Mouse (Mus musculus) spleen, postnatal 14 days (tissue): ENCODE results near the gene Nrbf2.
A peak's percentile ranks its signal among the peaks of the same experiment; 100 is the strongest.

Experiments used
- DNase-seq, 2 experiments: peaks; one replicate each; pipeline ENCODE4 v3.0.0; 2021 to 2022; ENCODE audit warnings: low spot score in 2 of 2

The Nrbf2 gene

DNA sequence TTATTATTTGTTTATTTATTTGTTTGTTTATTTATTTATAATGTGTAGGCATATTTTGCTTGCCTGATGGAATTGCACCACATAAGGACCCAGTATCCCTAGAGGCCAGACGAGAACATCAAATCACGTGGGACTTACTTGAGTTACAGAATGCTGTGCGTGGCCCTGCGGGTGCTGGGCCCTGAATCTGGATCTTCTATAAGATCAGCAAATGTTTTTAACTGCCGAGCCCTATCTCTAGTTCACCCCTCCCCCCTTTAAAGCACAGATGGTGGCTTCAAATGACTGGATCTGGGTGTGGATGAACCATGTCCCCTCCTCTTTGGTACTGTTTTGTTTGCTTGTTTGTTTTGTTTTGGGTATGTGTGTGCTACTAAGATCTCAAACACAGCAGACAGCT is 10.2 kb upstream of the Nrbf2 start:
- DNase-seq: no peak

DNA sequence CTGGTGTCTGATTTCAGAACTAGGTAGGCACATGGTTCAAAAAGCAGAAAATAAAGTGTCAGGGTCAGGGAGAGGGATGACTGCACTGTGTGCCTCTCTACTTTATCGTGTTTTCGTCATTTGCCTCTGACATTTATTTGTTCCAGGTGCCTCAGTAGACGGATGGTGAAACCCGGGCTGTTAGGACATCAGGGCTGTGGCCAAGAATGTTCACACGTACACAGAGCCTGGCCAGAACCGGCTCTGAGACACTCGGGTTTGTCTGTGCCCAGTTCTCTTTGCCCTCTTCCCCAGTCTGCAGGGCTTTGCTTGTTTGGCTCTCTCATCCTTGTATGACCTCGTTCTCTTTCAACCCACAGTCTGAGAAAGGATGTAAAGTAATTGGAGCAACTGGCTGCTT is 6.0 kb upstream of the Nrbf2 start:
- no peak for DNase-seq

DNA sequence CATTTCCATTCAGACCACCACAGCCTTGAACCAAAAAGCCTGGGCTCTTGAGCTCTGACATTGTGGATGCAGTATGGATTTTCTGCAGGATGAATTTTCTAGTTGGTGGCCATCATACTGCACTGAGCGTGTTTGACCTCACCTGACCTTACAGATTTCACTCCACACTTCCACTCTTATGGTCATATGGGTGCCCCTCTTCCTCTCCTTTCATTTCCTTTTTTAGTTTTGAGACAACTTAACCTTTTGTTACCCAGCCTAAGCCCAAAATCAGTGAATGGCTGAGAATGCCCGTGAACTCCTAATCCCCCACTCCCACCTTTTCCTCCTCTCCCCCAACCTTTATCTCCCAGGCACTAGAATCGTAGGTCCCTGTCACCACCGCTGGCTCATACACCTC is 5.5 kb upstream of the Nrbf2 start:
- DNase-seq: no peak

DNA sequence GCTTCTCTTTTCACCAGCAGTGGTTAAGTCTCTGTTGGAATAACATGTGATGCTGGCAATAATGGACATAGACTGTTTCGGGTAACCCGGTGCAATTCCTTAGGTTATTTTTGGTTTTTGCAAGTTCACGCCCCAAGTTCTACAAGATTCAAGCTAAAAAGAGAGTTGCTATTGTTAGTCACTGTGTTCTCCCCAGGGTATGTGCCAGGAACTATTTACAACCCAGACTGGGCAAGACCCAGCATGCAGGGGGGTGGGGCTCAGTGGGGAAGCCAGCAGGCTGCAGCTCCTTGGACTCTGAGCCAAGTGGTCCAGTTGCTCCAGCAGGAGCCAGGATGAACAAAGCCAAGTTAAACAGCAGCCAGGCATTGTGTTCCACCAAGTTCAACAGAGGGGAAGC is 2.8 kb upstream of the Nrbf2 start:
- no peak for DNase-seq

DNA sequence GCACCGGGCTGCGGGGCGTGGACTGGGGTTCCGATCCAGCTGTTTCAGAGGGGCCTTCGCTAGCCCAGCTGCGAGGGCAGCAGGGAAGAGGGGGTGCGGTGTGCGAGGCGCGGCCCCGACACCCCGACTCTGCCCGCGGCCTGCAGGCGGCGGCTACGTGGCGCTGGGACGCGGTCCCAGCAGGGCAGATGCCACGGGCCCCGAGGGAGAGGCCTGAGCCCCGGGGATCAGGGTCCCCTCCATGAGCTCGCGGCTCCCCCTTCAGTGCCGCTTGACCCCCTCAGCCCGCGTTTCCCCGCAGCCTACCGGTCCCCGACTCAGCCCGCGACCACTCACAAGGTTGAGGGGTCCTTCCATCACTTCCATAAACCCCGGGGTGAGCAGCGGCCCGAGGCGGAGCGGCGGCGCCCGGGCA is 337 bp downstream of the Nrbf2 start:
- peak; percentile 12 to 36 for DNase-seq

DNA sequence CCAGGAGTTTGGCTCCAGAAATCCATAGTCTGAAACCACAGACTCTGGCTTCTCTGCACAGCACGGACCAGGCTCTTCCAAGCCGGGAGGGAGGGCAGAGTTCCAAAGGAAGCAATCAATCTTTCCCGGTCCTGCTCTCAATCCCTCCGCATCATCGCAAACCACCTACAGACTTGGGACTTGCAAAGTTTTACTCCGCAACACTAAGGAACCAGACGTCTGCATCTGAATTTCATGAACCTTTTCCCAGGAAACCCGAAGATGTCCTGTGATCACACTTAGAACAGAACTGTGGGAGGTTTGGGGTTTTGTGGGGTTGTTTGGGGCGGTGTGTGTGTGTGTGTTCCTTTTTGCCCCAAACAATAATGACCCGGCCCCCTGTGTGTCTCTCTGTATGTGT is 794 bp downstream of the Nrbf2 start:
- DNase-seq: no peak

DNA sequence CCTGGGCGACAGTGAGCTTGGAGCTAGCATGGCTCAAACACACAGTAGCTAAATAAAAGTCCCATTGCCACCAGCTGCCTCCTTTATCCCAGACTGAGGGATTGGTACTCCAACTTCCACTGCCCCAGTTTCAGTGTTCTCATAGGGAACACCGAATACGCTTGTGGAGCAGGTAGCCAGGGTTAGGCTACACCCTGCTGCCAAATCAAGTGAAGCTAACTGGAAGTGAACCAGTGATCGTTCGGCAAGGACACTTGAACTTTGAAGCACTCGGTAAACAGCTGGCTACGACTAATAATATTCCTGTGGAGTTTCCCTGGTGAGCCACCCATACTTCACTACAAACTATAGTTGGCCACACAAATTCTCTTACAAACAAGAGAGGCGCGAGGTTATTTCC is 1.6 kb downstream of the Nrbf2 start:
- DNase-seq: no peak

DNA sequence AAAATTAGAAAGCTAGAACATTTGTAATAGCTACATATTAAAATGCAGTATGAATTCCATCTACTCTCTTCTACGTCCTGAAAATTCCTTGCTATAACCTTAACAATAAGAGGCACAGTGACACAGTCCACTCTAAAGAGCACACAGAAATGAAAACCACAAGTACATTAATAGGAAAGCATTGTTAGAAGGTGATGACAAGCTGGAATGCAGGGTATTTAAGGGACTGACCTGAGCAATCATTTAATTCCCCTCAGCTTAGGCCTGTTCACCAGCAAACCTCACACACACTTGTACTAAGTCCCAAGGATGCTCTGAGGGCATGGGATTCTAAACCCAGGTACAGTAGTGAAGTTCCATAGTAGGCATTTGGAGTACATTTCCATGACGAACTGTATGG is 2.6 kb downstream of the Nrbf2 start:
- no peak for DNase-seq

DNA sequence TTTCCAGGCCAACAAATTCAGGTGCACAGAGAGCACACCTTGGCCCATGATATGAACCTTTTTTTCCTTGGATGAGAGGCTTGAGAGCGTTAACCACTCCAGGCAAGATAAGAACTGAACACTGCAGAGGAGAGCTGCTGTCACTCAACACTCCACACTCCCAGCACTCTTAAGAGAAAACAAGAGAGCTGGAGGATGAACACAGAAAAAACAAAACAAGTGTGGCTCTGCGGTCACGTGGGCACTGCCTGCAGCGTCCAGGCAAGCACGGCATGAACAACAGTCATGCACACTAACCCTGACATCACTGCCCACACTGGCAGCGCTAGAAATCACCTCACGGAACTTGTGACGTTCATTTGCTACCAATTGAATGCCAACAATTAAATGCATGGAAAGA is 3.3 kb downstream of the Nrbf2 start:
- DNase-seq: no peak

DNA sequence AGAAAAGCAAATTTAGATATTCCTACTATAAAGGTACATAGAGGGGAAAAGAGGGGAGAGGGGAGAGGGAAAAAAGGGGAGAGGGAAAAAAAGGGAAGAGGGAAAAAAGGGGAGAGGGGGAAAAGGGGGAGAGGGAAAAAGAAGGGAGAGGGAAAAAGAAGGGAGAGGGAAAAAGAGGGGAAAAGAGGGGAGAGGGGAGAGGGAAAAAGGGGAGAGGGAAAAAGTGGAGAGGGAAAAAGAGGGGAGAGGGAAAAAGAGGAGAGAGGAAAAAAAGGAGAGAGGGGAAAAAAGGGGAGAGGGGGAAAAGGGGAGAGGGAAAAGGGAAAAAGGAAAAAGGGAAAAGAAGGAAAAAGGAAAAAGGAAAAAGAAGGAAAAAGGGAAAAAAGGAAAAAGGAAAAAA is 9.2 kb downstream of the Nrbf2 start:
- no peak for DNase-seq

DNA sequence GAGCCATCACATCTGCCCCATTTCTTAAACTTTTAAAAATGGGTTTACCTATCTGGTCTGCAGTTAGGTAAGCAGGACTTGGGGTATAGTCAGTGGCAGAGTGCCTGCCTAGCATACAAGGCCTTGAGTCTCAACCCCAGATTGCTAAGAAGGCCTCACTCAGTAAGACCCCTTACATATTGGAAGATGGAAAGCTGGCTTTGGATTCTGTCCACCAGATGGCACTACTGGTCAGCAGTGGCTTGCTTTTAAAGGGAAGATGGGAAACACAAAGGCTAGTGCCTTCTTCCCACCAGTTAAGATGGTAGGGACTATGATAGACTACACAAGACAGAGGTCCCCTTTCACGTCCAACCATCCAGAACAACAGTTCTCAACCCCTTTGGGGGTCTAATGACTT is 20.3 kb downstream of the Nrbf2 start:
- DNase-seq: peak in 1 of 2 experiments; percentile 24

DNA sequence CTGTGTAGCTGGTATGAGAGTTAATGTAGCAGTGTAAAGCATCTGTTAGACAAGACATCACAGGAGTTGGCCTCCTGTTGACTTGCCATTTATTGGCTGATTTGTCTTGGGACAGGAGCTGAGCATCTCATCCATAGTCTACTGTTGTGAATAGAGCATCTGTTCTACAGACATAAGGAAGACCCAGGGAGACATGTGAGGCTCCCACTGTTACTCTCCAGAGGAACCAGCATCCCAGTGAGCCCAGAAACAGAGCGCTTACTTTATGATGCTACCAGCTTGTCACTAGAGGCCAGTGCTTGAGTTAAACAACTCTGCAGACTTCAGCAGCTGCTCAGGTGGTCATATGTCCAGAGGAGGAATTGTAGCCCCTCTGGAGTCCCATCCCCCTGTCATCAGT is 32.0 kb downstream of the Nrbf2 start:
- DNase-seq: no peak

DNA sequence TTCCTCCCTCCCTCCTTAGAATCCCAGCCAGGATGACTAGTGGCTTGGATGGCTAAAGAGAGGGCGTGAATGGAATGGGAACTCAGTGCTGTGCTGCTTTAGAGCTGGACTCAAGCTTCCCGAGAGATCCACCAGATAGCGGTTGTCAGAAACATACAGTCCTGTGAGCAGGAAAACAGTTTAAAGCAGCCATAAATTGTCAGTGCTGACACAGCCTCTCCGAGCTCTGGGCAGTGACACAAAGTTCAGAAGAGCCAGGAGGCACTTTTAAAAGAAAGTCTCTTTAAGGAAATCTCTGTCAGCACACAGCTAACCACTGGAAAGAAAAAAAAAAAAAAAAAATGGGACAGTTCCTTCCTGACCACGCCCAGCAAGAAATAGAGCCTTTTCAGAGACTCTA is 32.8 kb downstream of the Nrbf2 start:
- DNase-seq: no peak

DNA sequence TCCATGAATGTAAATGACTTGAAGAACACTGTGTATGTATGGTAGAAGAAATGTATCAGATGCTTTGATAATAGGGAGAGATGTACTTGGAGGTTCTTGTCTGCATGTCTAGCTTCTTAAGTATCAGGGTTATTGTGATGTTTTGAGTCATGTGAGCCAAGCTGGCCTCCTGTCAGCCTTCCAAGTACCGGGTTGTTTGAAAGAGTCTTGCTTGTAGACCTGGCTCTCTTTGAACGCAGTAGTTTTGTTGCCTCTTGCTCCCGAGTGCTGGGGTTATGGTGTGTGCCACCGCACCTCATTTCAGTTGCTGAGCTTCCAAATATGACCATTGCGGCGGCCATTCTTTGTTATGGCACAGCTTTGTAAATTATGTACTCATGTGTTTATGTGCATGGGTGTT is 34.3 kb downstream of the Nrbf2 start:
- DNase-seq: no peak

DNA sequence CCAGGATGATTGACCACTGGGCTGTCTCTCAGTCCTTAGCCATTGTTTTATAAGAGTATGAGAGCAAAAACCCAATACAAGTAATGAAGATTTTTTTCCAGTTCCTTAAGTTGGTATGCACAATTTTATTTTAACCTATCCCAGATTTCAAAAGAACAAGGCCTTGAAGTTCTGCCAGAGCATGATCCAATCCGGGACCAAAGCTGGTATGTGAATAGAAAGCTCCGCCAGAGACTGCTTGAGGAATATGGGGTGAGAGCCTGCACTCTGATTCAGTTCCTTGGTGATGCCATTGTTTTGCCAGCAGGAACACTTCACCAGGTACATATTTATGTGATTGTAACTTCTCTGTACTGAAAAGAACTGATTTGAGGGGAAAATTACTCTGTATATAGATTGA is 35.6 kb downstream of the Nrbf2 start:
- no peak for DNase-seq

DNA sequence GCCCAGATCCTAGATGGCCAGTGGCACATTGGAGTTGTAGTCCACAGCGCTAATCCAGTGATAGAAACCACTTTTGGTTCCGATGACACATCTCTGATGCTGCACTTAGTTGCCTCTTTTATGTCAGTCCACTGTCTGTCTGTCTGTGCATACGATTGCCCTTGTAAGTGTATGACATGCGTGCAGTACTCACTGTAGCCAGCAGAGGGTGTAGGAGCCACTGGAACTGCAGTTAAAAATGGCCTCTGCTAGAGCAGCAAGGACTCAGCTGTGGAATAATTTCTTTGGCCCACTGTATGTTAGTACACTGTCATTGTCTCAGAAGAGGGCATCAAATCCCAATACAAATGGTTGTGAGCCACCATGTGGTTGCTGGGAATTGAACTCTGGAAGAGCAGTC is 38.0 kb downstream of the Nrbf2 start:
- peak; percentile 11 to 53 for DNase-seq

DNA sequence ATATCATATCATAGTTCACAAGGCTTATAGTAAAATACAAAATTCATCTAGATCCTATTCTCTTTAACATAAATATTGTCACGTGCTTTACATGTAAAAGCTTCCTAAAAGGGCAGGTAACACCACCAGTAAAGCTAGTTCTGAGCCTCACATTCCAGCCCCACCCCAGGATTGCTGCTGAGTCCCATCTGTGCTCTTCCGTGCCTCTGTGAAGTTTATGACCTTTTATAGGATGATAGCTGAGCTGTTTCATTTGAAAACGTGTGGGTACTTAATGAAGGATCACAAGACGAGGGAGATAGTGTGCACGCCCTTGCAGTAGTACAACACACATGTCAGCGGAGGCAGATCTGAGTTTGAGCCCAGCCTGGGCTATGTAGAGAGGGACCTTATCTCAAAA is 54.7 kb downstream of the Nrbf2 start:
- no peak for DNase-seq

DNA sequence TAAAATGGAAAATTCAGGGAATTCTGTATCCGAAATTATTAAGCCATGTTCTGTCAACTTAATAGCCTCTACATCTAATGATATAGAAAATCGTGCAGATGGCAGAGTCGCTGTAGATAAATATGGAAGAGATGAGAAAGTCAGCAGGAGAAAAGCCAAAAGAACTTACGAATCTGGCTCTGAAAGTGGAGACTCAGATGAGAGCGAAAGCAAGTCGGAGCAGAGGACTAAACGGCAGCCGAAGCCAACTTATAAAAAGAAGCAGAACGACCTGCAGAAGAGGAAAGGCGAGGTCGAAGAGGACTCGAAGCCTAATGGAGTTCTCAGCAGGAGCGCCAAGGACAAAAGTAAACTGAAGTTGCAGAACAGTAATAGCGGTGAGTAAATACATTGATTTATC is 58.6 kb downstream of the Nrbf2 start:
- no peak for DNase-seq

DNA sequence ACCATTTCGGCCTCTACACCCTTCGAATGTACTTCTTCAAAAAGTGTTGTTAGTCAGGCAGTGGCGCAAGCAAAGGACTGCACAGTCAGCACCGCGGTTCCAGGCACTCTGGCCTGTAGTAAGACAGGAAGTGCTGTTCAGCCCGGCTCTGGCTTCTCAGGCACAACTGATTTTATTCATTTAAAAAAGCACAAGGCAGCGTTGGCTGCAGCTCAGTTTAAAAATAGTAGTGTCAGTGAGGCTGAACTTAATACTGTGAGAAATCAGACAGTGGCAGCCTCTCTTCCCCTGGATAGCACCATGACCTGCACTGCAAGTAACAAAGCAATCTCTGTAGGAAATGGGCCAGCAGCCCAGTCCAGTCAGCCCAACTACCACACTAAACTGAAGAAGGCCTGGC is 59.0 kb downstream of the Nrbf2 start:
- DNase-seq: peak in 1 of 2 experiments; percentile 11

DNA sequence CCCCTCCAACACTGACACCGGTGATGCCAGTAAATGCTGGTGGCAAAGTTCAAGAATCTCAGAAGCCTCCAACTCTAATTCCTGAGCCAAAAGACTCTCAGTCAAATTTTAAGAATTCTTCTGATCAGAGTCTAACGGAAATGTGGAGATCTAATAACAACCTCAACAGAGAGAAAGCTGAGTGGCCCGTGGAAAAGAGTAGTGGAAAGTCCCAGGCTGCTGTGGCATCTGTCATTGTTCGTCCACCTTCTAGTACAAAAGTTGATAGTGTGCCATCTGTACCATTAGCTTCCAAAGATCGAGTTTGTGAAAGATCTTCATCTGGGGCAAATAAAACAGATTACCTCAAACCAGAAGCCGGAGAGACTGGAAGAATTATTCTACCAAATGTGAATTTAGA is 59.6 kb downstream of the Nrbf2 start:
- no peak for DNase-seq

DNA sequence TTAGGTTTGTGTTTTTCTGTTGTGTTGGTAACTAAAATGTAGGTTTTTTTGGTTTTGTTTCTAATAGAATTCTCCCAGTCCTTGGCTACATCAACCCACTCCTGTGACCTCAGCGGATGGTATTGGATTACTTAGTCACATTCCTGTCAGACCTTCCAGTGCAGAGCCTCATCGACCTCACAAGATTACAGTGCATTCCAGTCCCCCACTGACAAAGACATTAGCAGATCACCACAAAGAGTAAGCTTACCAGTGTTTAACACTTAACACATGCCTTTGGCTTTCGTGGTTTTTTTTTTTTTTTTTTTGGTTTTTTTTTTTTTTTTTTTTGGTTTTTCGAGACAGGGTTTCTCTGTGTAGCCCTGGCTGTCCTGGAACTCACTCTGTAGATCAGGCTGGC is 61.2 kb downstream of the Nrbf2 start:
- DNase-seq: no peak

DNA sequence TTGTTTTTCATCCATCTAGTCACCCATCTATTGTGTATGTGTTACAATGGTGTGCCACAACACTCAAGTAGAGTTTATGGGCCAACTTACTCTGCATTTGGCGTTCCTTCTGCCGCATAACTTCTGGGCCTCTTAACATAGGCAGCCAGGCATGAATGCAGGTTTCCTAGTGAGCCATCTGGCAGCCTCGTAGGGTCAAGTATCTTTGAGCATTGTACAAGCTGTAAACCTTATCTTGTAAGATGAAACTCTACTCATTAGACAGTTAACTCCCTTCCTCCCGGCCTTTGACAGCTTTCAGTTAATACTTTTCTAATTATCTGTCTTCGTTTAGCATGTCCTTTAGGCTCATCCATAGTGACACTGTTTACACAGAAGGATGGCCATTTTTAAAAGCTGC is 63.8 kb downstream of the Nrbf2 start:
- DNase-seq: no peak

DNA sequence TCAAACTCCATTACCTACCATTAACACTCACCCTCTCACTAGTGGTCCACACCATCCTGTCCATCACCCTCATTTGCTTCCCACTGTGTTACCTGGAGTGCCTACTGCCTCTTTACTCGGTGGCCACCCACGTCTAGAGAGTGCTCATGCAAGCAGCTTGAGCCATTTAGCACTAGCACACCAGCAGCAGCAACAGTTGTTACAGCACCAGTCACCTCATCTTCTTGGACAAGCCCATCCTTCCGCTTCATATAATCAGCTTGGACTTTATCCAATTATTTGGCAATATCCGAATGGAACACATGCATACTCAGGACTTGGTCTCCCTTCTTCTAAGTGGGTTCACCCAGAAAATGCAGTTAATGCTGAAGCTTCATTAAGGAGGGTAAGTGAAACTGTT is 64.9 kb downstream of the Nrbf2 start:
- DNase-seq: no peak

DNA sequence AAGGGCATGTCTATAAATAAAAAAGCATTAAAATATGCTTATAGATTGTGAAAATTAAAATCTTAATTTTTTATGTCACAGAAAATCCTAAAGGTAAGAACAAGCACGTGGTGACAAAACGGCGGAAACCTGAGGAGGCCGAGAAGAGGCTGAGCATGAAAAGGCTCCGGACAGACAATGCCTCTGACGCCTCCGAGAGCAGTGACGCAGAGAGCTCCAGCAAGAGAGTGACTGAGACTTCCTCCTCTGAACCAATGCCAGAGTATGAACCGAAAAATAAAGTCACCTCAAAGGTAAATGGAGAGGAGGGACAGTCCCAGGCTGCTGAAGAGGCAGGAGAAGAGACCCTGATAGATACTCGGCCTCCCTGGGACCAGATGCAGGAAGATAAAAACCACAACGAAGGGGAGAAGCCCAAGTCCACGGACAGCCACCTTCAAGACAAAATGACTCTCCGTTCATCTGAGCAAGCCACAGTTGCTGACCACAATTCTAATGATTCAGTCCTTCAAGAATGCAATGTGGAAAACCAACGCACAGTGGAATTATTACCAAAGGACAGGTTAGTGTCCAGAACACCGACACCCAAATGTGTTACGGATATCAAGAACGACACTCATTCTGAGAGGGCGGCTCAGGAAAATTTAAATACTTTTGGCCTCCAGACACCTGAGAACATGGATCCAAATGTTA is 66.1 kb downstream of the Nrbf2 start:
- no peak for DNase-seq

DNA sequence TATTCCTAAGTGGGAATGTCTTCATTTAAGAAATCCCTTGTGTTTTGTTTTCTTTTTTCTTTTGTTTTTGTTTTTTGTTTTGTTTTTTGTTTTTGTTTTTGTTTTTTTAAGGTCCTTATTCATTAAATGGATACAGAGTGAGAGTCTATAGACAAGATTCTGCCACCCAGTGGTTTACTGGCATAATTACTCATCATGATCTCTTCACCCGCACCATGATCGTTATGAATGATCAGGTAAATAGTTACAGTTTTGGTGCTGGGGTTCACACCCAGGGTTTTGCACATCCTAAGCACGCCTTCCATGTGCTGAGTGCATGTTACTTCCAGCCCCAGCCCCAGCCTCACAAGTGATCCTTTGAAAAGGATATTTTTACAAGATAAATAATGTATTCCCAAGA is 68.2 kb downstream of the Nrbf2 start:
- DNase-seq: no peak
